Mouse (Mus musculus) gastrocnemius, postnatal 14 days (tissue): ENCODE data around the gene Mgat4b. TPM values are rescaled to one million over a fixed set of nuclear protein-coding genes. Genes with fewer than 3 reads are reported as not detected.

ENCODE experiments used
- DNase-seq: peaks from one replicate; pipeline ENCODE4 v3.0.0; 2021; ENCODE audit warnings: mixed read lengths
- intact Hi-C: fragments of 180-260 bp; cut with DNase I; formaldehyde crosslinking; loops from one replicate; pipeline ENCODE4 v1.15.1; 2025; ENCODE audit warnings: low total_unique reads
- total RNA-seq, 2 experiments: library from RNA; stranded (reverse); gene quantifications; 2 replicates each; pipeline ENCODE4 v1.2.3; 2021

Gene Mgat4b
- total RNA-seq, 2 experiments from 2014 or later: 24.8 to 25.5 TPM

- intact Hi-C loops: loop anchor here (5.0 kb wide), 1 partner anchor 129 kb away; no protein-coding TSS in a partner anchor
- no peak for DNase-seq
Observed at GRCm38 (mm10) chr11:50238324-50238723, 27.6 kb downstream of the Mgat4b start, which contains the start of gene Ltc4s. Ltc4s (minus strand) TSS chr11:50238616.

- intact Hi-C loops: loop anchor here (5.0 kb wide), 1 partner anchor 128 kb away; no protein-coding TSS in a partner anchor
- DNase-seq: no peak
Observed at GRCm38 (mm10) chr11:50238821-50239791, 28.4 kb downstream of the Mgat4b start.

- intact Hi-C loops: no loop called here
- no peak for DNase-seq
Observed at GRCm38 (mm10) chr11:50240235-50240911, 29.7 kb downstream of the Mgat4b start.

- DNase-seq: no peak
- intact Hi-C loops: no loop called here
Observed at GRCm38 (mm10) chr11:50243926-50244325, 33.2 kb downstream of the Mgat4b start.

- intact Hi-C loops: no loop called here
Observed at GRCm38 (mm10) chr11:50245269-50245668, 34.6 kb downstream of the Mgat4b start.

GRCm38 (mm10) chr11:50248473-50249171 is 37.9 kb downstream of the Mgat4b start:
- DNase-seq: no peak
- intact Hi-C loops: no loop called here

More at GRCm38 (mm10) chr11:50245269-50245668, 34.6 kb downstream of the Mgat4b start:
- no peak for DNase-seq

- no peak for DNase-seq
- intact Hi-C loops: no loop called here
Observed at GRCm38 (mm10) chr11:50252166-50252565, 41.5 kb downstream of the Mgat4b start.

- no peak for DNase-seq
- intact Hi-C loops: no loop called here
Observed at GRCm38 (mm10) chr11:50252684-50253265, 42.1 kb downstream of the Mgat4b start.

- DNase-seq: no peak
Observed at GRCm38 (mm10) chr11:50253393-50253792, 42.7 kb downstream of the Mgat4b start.

GRCm38 (mm10) chr11:50254010-50254580 is 43.4 kb downstream of the Mgat4b start:
- intact Hi-C loops: no loop called here
- no peak for DNase-seq

More at GRCm38 (mm10) chr11:50253393-50253792, 42.7 kb downstream of the Mgat4b start:
- intact Hi-C loops: no loop called here

- intact Hi-C loops: no loop called here
- no peak for DNase-seq
Observed at GRCm38 (mm10) chr11:50256615-50257014, 45.9 kb downstream of the Mgat4b start.

GRCm38 (mm10) chr11:50258310-50258709 is 47.6 kb downstream of the Mgat4b start:
- DNase-seq: no peak
- intact Hi-C loops: no loop called here

GRCm38 (mm10) chr11:50262020-50262419 is 51.3 kb downstream of the Mgat4b start:
- intact Hi-C loops: no loop called here
- no peak for DNase-seq

- intact Hi-C loops: no loop called here
- DNase-seq: peak; percentile 38
Observed at GRCm38 (mm10) chr11:50263198-50263597, 52.5 kb downstream of the Mgat4b start.

- intact Hi-C loops: no loop called here
Observed at GRCm38 (mm10) chr11:50265931-50266330, 55.2 kb downstream of the Mgat4b start.

GRCm38 (mm10) chr11:50266997-50267396 is 56.3 kb downstream of the Mgat4b start:
- DNase-seq: no peak
- intact Hi-C loops: no loop called here

More at GRCm38 (mm10) chr11:50265931-50266330, 55.2 kb downstream of the Mgat4b start:
- peak; percentile 48 for DNase-seq

- no peak for DNase-seq
- intact Hi-C loops: no loop called here
Observed at GRCm38 (mm10) chr11:50269163-50269562, 58.5 kb downstream of the Mgat4b start.

- DNase-seq: no peak
- intact Hi-C loops: no loop called here
Observed at GRCm38 (mm10) chr11:50269885-50270284, 59.2 kb downstream of the Mgat4b start.

GRCm38 (mm10) chr11:50272819-50273218 is 62.1 kb downstream of the Mgat4b start:
- no peak for DNase-seq
- intact Hi-C loops: no loop called here
